Mouse (Mus musculus) B cell, adult 2 months (primary cell): ENCODE measurements around the gene Mpp6.
A peak's percentile ranks its signal among the peaks of the same experiment; 100 is the strongest.

Experiments used
- DNase-seq, 2 experiments: peaks; one replicate each; pipeline ENCODE4 v3.0.0; 2022

Gene Mpp6

GRCm38 (mm10) chr6:50159842-50160241 is 49.8 kb downstream of the Mpp6 start:
- no peak for DNase-seq

GRCm38 (mm10) chr6:50163013-50163412 is 53.0 kb downstream of the Mpp6 start:
- no peak for DNase-seq

GRCm38 (mm10) chr6:50168821-50169220 is 58.8 kb downstream of the Mpp6 start:
- DNase-seq = no peak

GRCm38 (mm10) chr6:50169771-50170170 is 59.7 kb downstream of the Mpp6 start:
- DNase-seq = no peak

GRCm38 (mm10) chr6:50175736-50176135 is 65.7 kb downstream of the Mpp6 start:
- DNase-seq = no peak

- peak in 1 of 2 experiments; percentile 2 for DNase-seq
Measured at GRCm38 (mm10) chr6:50180189-50180588, 70.1 kb downstream of the Mpp6 start.

- DNase-seq = no peak
Measured at GRCm38 (mm10) chr6:50187955-50188354, 77.9 kb downstream of the Mpp6 start.

- no peak for DNase-seq
Measured at GRCm38 (mm10) chr6:50189376-50189775, 79.3 kb downstream of the Mpp6 start.

- no peak for DNase-seq
Measured at GRCm38 (mm10) chr6:50191605-50192004, 81.6 kb downstream of the Mpp6 start.

- no peak for DNase-seq
Measured at GRCm38 (mm10) chr6:50192169-50192568, 82.1 kb downstream of the Mpp6 start.

- no peak for DNase-seq
Measured at GRCm38 (mm10) chr6:50192822-50193221, 82.8 kb downstream of the Mpp6 start.

- no peak for DNase-seq
Measured at GRCm38 (mm10) chr6:50193851-50194250, 83.8 kb downstream of the Mpp6 start.

- DNase-seq = no peak
Measured at GRCm38 (mm10) chr6:50204356-50204755, 94.3 kb downstream of the Mpp6 start.

- DNase-seq = no peak
Measured at GRCm38 (mm10) chr6:50205093-50205492, 95.1 kb downstream of the Mpp6 start.

- no peak for DNase-seq
Measured at GRCm38 (mm10) chr6:50214711-50215372, 104.8 kb downstream of the Mpp6 start.

GRCm38 (mm10) chr6:50215373-50215745 is 105.3 kb downstream of the Mpp6 start:
- no peak for DNase-seq

- DNase-seq = no peak
Measured at GRCm38 (mm10) chr6:50215986-50216385, 105.9 kb downstream of the Mpp6 start.

GRCm38 (mm10) chr6:50218628-50219027 is 108.6 kb downstream of the Mpp6 start:
- DNase-seq = no peak

GRCm38 (mm10) chr6:50219066-50219465 is 109.0 kb downstream of the Mpp6 start:
- DNase-seq = no peak

- peak; percentile 57 to 58 for DNase-seq
Measured at GRCm38 (mm10) chr6:50220863-50221262, 110.8 kb downstream of the Mpp6 start.

- no peak for DNase-seq
Measured at GRCm38 (mm10) chr6:50222351-50222750, 112.3 kb downstream of the Mpp6 start.

- DNase-seq = no peak
Measured at GRCm38 (mm10) chr6:50222986-50223385, 112.9 kb downstream of the Mpp6 start.

GRCm38 (mm10) chr6:50223606-50224005 is 113.6 kb downstream of the Mpp6 start:
- no peak for DNase-seq

- DNase-seq = no peak
Measured at GRCm38 (mm10) chr6:50225232-50225631, 115.2 kb downstream of the Mpp6 start.

- DNase-seq = no peak
Measured at GRCm38 (mm10) chr6:50228180-50228579, 118.1 kb downstream of the Mpp6 start.
